ENCODE assay signal across 16 mouse cellular contexts in genomic region chr5:147870296-147870695, GRCm38 (mm10). TPM values are rescaled to one million over a fixed set of nuclear protein-coding genes. Genes with fewer than 3 reads are reported as not detected.
DNase-seq lines count a peak whose midpoint lies in the region; ATAC-seq and TF ChIP-seq lines count a peak whose summit lies in the region.
"Had no signal": no experiment of that assay in that cellular context is flagged by ENCODE, and none has a peak within 500 bp of the region (broad histone marks: within the 10 kb centered on the region; RNA-seq: fewer than 3 reads in every experiment).

No protein-coding gene starts in this region.

- H3K36me3 ChIP-seq in lung, embryonic 14.5 days (ENCODE audit: insufficient read depth): peaks cover 89% of the 10 kb centered on the region
- peaks cover 95% of the 10 kb centered on the region for H3K36me3 ChIP-seq in embryonic facial prominence, embryonic 13.5 days
- H3K36me3 ChIP-seq in stomach, embryonic 15.5 days: peaks cover 47% of the 10 kb centered on the region
- H3K36me3 ChIP-seq in hindbrain, embryonic 13.5 days: peaks cover 98% of the 10 kb centered on the region

- TF ChIP-seq POLR2A in lung, adult 2 months (IDR thresholded peaks at IDR 0.05; ENCODE audit: borderline replicate concordance, extremely low read depth, low read depth, low read length): no peak

- TF ChIP-seq CTCF in lung, embryonic 14.5 days (IDR thresholded peaks at IDR 0.05; ENCODE audit: low read depth): no peak
- TF ChIP-seq CTCF in lung, adult 2 months (IDR thresholded peaks at IDR 0.05; ENCODE audit: insufficient read depth, low read length): no peak

- ATAC-seq in lung, embryonic 14.5 days (ENCODE audit: insufficient read depth): peak; percentile 80
- peak; percentile 33; the same call in 1 of the 2 replicates for ATAC-seq in embryonic facial prominence, embryonic 13.5 days (ENCODE audit: insufficient number of reproducible peaks, insufficient read depth, low FRiP score, low TSS enrichment, low read depth)
- peak; percentile 48 for ATAC-seq in stomach, embryonic 15.5 days (ENCODE audit: insufficient read depth, low FRiP score, low read depth)
- no peak for ATAC-seq in hindbrain, embryonic 13.5 days (ENCODE audit: low FRiP score)
- ATAC-seq: forebrain, embryonic 14.5 days had no signal

- no peaks in the 10 kb centered on the region for H3K4me1 ChIP-seq in lung, embryonic 14.5 days (ENCODE audit: insufficient read depth)
- H3K4me1 ChIP-seq in lung, adult 2 months (ENCODE audit: control insufficient read depth, insufficient read depth, low read length): 0 out of 2 replicates have a peak, but pooled peaks cover 2% of the 10 kb centered on the region
- no peaks in the 10 kb centered on the region for H3K4me1 ChIP-seq in embryonic facial prominence, embryonic 13.5 days
- no peaks in the 10 kb centered on the region for H3K4me1 ChIP-seq in stomach, embryonic 15.5 days
- no peaks in the 10 kb centered on the region for H3K4me1 ChIP-seq in hindbrain, embryonic 13.5 days (replicated peaks)
- H3K4me1 ChIP-seq: limb, embryonic 13.5 days; neural tube, embryonic 12.5 days had no signal

- no peak overlapping the region for H3K4me3 ChIP-seq in lung, embryonic 14.5 days (ENCODE audit: low read depth, low read length)
- no peak overlapping the region for H3K4me3 ChIP-seq in lung, adult 2 months (replicated peaks; ENCODE audit: extremely low read depth, low read depth, low read length)
- no peak overlapping the region for H3K4me3 ChIP-seq in embryonic facial prominence, embryonic 13.5 days
- no peak overlapping the region for H3K4me3 ChIP-seq in stomach, embryonic 15.5 days (replicated peaks)
- H3K4me3 ChIP-seq in hindbrain, embryonic 13.5 days: no peak overlapping the region
- H3K4me3 ChIP-seq: limb, embryonic 13.5 days; neural tube, embryonic 12.5 days had no signal

- H3K4me2 ChIP-seq in lung, embryonic 14.5 days: no peak overlapping the region
- no peak overlapping the region for H3K4me2 ChIP-seq in embryonic facial prominence, embryonic 13.5 days
- H3K4me2 ChIP-seq in stomach, embryonic 15.5 days: no peak overlapping the region
- H3K4me2 ChIP-seq in hindbrain, embryonic 13.5 days: no peak overlapping the region
- H3K4me2 ChIP-seq: limb, embryonic 13.5 days; neural tube, embryonic 12.5 days had no signal

- 67% methylated on average over 1 of the region's 1 CpGs for WGBS in lung, embryonic 14.5 days
- WGBS in lung, adult 2 months: 78% methylated on average over 1 of the region's 1 CpGs
- WGBS in embryonic facial prominence, embryonic 13.5 days: 83% methylated on average over 1 of the region's 1 CpGs
- 70% methylated on average over 1 of the region's 1 CpGs for WGBS in stomach, embryonic 15.5 days
- WGBS in hindbrain, embryonic 13.5 days: 90% methylated on average over 1 of the region's 1 CpGs

- H3K9ac ChIP-seq in lung, embryonic 14.5 days: no peak overlapping the region
- no peak overlapping the region for H3K9ac ChIP-seq in embryonic facial prominence, embryonic 13.5 days
- H3K9ac ChIP-seq in stomach, embryonic 15.5 days: no peak overlapping the region
- H3K9ac ChIP-seq in hindbrain, embryonic 13.5 days: no peak overlapping the region
- H3K9ac ChIP-seq: limb, embryonic 13.5 days; neural tube, embryonic 12.5 days had no signal

- H3K27me3 ChIP-seq in lung, embryonic 14.5 days (ENCODE audit: insufficient read depth, low read length): no peaks in the 10 kb centered on the region
- H3K27me3 ChIP-seq in embryonic facial prominence, embryonic 13.5 days: no peaks in the 10 kb centered on the region
- no peaks in the 10 kb centered on the region for H3K27me3 ChIP-seq in stomach, embryonic 15.5 days (replicated peaks)
- H3K27me3 ChIP-seq in hindbrain, embryonic 13.5 days: no peaks in the 10 kb centered on the region
- H3K27me3 ChIP-seq: limb, embryonic 13.5 days; neural tube, embryonic 12.5 days had no signal

- peak; percentile 66 for DNase-seq in lung, embryonic 14.5 days
- DNase-seq in lung, adult 2 months: no peak
- peak; percentile 67 for DNase-seq in ZHBTc4 (ENCODE audit: low read depth, low spot score)
- no peak for DNase-seq in thymus, postnatal 14 days
- DNase-seq: adrenal gland, postnatal 10 days; cerebellum, adult 18-20 months; heart, adult 18-20 months; kidney, postnatal 25 days; right cerebral cortex, postnatal 14 days; thymus, postnatal 4 days had no signal

- peak overlapping the region; percentile 66 for H3K27ac ChIP-seq in lung, embryonic 14.5 days (ENCODE audit: low read depth)
- peak overlapping the region; percentile 69; the same call in 1 of the 2 replicates for H3K27ac ChIP-seq in embryonic facial prominence, embryonic 13.5 days
- peak overlapping the region; percentile 63; the same call in 1 of the 2 replicates for H3K27ac ChIP-seq in stomach, embryonic 15.5 days
- H3K27ac ChIP-seq in hindbrain, embryonic 13.5 days: no peak overlapping the region
- H3K27ac ChIP-seq: limb, embryonic 13.5 days; neural tube, embryonic 12.5 days had no signal

- no peaks in the 10 kb centered on the region for H3K9me3 ChIP-seq in lung, embryonic 14.5 days (ENCODE audit: low read depth, low read length)
- H3K9me3 ChIP-seq in embryonic facial prominence, embryonic 13.5 days: no peaks in the 10 kb centered on the region
- no peaks in the 10 kb centered on the region for H3K9me3 ChIP-seq in stomach, embryonic 15.5 days
- no peaks in the 10 kb centered on the region for H3K9me3 ChIP-seq in hindbrain, embryonic 13.5 days
- H3K9me3 ChIP-seq: limb, embryonic 13.5 days; neural tube, embryonic 12.5 days had no signal

RNA-seq across cellular contexts. Expression of gene Pomp, which starts 10.0 kb away (rescaled TPM):
- 506 and 511 TPM in 2 replicates for polyA plus RNA-seq in lung, embryonic 14.5 days (2014; fragmentation: Nextera tagmentation; extraction: Ambion mirVana)
- 33.9 and 47.1 TPM in 2 replicates for polyA plus RNA-seq in lung, adult 2 months (2012; rRNA removed)
- 438 and 500 TPM in 2 replicates for polyA plus RNA-seq in embryonic facial prominence, embryonic 13.5 days (2015; fragmentation: Nextera tagmentation; extraction: Ambion mirVana)
- 384 and 481 TPM in 2 replicates for polyA plus RNA-seq in stomach, embryonic 15.5 days (2015; fragmentation: Nextera tagmentation; extraction: Ambion mirVana)
- polyA plus RNA-seq in hindbrain, embryonic 13.5 days (2015; fragmentation: Nextera tagmentation; extraction: Ambion mirVana): 532 and 548 TPM in 2 replicates

RNA-seq across cellular contexts. Expression of gene Slc46a3, which starts 24.3 kb away (rescaled TPM):
- 3.3 and 4.3 TPM in 2 replicates for polyA plus RNA-seq in lung, embryonic 14.5 days (2014; fragmentation: Nextera tagmentation; extraction: Ambion mirVana)
- 41.4 and 46.5 TPM in 2 replicates for polyA plus RNA-seq in lung, adult 2 months (2012; rRNA removed)
- 2.0 and 3.2 TPM in 2 replicates for polyA plus RNA-seq in embryonic facial prominence, embryonic 13.5 days (2015; fragmentation: Nextera tagmentation; extraction: Ambion mirVana)
- polyA plus RNA-seq in stomach, embryonic 15.5 days (2015; fragmentation: Nextera tagmentation; extraction: Ambion mirVana): 4.7 and 5.7 TPM in 2 replicates
- 4.2 and 4.5 TPM in 2 replicates for polyA plus RNA-seq in hindbrain, embryonic 13.5 days (2015; fragmentation: Nextera tagmentation; extraction: Ambion mirVana)

Comparison
In these comparisons a context has a peak if more than half of its experiments do, and no peak if none do; other contexts are left out.
1. DNase-seq: peak in lung, embryonic 14.5 days (single experiment) and ZHBTc4 (single experiment); none in lung, adult 2 months (single experiment) and thymus, postnatal 14 days (single experiment).